Mouse (Mus musculus) ES-Bruce4 (cell line): Measurements from ENCODE around the gene Drc1.

Experiments
- CTCF ChIP-seq: IDR thresholded peaks from one replicate; pipeline ENCODE4 v1.8.1; 2011; ENCODE audit warnings: low read depth, low read length
- EP300 ChIP-seq: IDR thresholded peaks from 2 replicates; pipeline ENCODE4 v1.6.1; 2011; ENCODE audit warnings: low read depth, low read length; ENCODE audit not compliant: insufficient read depth
- POLR2A ChIP-seq: IDR thresholded peaks from one replicate; pipeline ENCODE4 v1.8.1; 2011; ENCODE audit warnings: low read length; ENCODE audit not compliant: insufficient read depth

DNA sequence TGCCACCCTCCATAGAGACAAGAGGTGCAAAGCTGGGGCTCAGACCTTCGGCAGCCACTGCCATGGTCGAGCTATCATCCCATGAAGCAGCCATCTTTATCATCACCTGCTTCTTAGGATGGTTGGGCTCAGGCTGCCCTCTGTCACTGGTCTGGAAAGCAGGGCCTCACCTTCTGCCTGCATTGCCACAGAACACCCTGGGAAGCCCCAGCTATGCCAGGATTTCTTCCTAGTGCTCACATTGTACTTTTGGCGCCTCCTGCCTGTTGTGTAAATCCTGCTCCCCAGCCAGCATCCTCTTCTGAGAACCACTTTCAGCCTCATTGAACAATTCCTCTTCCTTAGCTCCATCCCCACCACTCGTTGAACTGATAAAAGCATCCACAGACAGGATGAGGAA lies 134.7 kb downstream of the Drc1 start:
- TF ChIP-seq EP300 (no peak), CTCF (no peak), POLR2A (no peak)
